Mouse (Mus musculus) intestine, embryonic 14.5 days (tissue): Measurements from ENCODE around the gene Casp8. TPM values are rescaled to one million over a fixed set of nuclear protein-coding genes. Genes with fewer than 3 reads are reported as not detected.
"Not testable (repeated sequence)": the region's sequence is repeated elsewhere in the genome, so short reads cannot be mapped to it uniquely, and the experiment has no call there.

Source experiments
- ATAC-seq: fragments of 200-750 bp; cut with Nextera tagmentation; replicated peaks from 2 replicates; pipeline ENCODE4 v1.8.0; 2017; ENCODE audit warnings: low read depth, moderate number of reproducible peaks, moderate TSS enrichment, moderate library complexity; ENCODE audit not compliant: low FRiP score, low TSS enrichment
- DNase-seq: peaks from one replicate; pipeline ENCODE4 v3.0.0-alpha.2; 2018; ENCODE audit warnings: low spot score
- H3K27ac ChIP-seq: fragments of 300-500 bp; sonication (generic); 2 replicates; pipeline ENCODE4 v1.5.1; 2014; ENCODE audit warnings: low read depth, mild to moderate bottlenecking, control low read depth
- H3K27me3 ChIP-seq: fragments of 300-500 bp; sonication (generic); replicated peaks from 2 replicates; pipeline ENCODE4 v1.6.1; 2014; ENCODE audit warnings: low read length, control low read depth; ENCODE audit not compliant: control insufficient read depth, insufficient read depth
- H3K36me3 ChIP-seq: fragments of 300-500 bp; sonication (generic); 2 replicates; pipeline ENCODE4 v1.6.1; 2014; ENCODE audit warnings: low read length, control low read depth; ENCODE audit not compliant: control insufficient read depth, insufficient read depth
- H3K4me1 ChIP-seq: fragments of 300-500 bp; sonication (generic); replicated peaks from 2 replicates; pipeline ENCODE4 v1.6.1; 2014; ENCODE audit warnings: low read length, control low read depth, mixed read lengths; ENCODE audit not compliant: control insufficient read depth, insufficient read depth
- H3K4me2 ChIP-seq: fragments of 300-500 bp; sonication (generic); 2 replicates; pipeline ENCODE4 v1.6.1; 2014; ENCODE audit warnings: low read length
- H3K4me3 ChIP-seq: fragments of 300-500 bp; sonication (generic); 2 replicates; pipeline ENCODE4 v1.5.1; 2014; ENCODE audit warnings: low read depth, low read length, control low read depth, mixed read lengths
- H3K9ac ChIP-seq: fragments of 300-500 bp; sonication (generic); 2 replicates; pipeline ENCODE4 v1.6.1; 2014; ENCODE audit warnings: mild to moderate bottlenecking, low read length
- H3K9me3 ChIP-seq: fragments of 300-500 bp; sonication (generic); 2 replicates; pipeline ENCODE4 v1.6.1; 2016; ENCODE audit warnings: low read length, control low read depth; ENCODE audit not compliant: control insufficient read depth
- WGBS: fragments of 180-500 bp; shearing (Covaris S2); extraction: QIAGEN DNeasy Blood & Tissue Kit; methylation state at CpG from one replicate; pipeline ENCODE4 v1.1.7; 2014; 5-methylcytosine and 5-hydroxymethylcytosine counted together
- polyA plus RNA-seq: library from polyadenylated mRNA; unstranded; fragments of >200 nt; fragmentation: Nextera tagmentation; extraction: Ambion mirVana; gene quantifications from 2 replicates; pipeline ENCODE4 v1.2.1, GENCODE M21; 2014

Casp8 gene
- polyA plus RNA-seq, 1 experiment from 2014 or later = 42.8 TPM

GRCm38 (mm10) chr1:58859738-58860365 is 64.7 kb downstream of the Casp8 start:
- not testable (repeated sequence) for H3K4me1 ChIP-seq, H3K27ac ChIP-seq, H3K4me3 ChIP-seq, H3K9me3 ChIP-seq, H3K27me3 ChIP-seq, H3K4me2 ChIP-seq, H3K9ac ChIP-seq, H3K36me3 ChIP-seq
- DNase-seq = peak; percentile 55
- peak; percentile 76 for ATAC-seq
- 65% methylated on average over 13 of the region's 13 CpGs for WGBS

- not testable (repeated sequence) for ATAC-seq
Observed at GRCm38 (mm10) chr1:58860586-58860985, 65.4 kb downstream of the Casp8 start.

DNA sequence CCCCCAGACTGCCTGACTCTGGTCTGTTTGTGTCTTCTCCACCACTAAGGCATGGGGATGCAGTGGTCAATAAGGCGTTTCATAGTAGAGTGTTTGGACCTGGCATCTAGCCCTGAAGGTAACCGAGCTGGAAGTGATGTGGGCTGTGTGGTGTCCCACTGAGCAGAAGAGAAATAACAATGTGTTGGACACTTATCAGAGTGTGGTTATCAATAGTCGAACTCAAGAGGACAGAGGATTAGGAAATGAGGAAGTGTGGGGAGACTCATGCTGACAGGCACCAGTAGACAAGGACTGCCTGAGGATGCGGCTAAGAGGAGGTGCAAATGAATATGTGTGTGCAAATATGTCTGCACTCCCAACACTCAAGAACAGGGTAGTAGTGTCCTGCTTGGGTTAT is 81.3 kb downstream of the Casp8 start:
- not testable (repeated sequence) for H3K9ac ChIP-seq, H3K9me3 ChIP-seq, H3K36me3 ChIP-seq, H3K4me2 ChIP-seq, ATAC-seq, DNase-seq, H3K4me1 ChIP-seq, H3K27ac ChIP-seq, H3K4me3 ChIP-seq, H3K27me3 ChIP-seq
- WGBS = 85% methylated on average over 4 of the region's 4 CpGs

More at GRCm38 (mm10) chr1:58860586-58860985, 65.4 kb downstream of the Casp8 start:
- DNase-seq, H3K9me3 ChIP-seq, H3K27me3 ChIP-seq, H3K36me3 ChIP-seq, H3K4me3 ChIP-seq, H3K4me2 ChIP-seq, H3K9ac ChIP-seq, H3K27ac ChIP-seq, H3K4me1 ChIP-seq: not testable (repeated sequence)
- 72% methylated on average over 3 of the region's 3 CpGs for WGBS

- H3K27me3 ChIP-seq, DNase-seq: not testable (repeated sequence)
Observed at GRCm38 (mm10) chr1:58879291-58879690, 84.1 kb downstream of the Casp8 start.

DNA sequence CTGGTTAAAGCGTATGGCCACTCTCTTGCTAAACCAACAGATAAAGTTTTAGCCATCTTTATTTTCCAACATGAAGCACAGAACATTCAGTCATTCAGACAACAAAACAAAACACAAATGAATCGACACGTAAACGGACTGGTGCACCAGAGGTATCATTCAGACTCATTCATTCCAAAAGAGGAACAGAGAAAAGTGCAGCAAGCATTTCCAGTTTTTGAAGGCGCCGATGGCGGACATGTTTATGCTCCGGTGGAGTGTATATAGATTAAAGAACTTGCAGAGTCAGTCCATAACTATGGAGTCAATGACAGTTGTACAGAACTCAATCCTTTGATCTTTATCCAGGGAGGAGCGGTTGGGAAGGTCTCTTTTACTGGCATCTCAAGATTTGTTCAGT is 88.1 kb downstream of the Casp8 start:
- not testable (repeated sequence) for ATAC-seq, H3K4me3 ChIP-seq
- 88% methylated on average over 9 of the region's 9 CpGs for WGBS

More at GRCm38 (mm10) chr1:58879291-58879690, 84.1 kb downstream of the Casp8 start:
- not testable (repeated sequence) for H3K36me3 ChIP-seq, H3K4me1 ChIP-seq, H3K9me3 ChIP-seq, H3K9ac ChIP-seq, ATAC-seq, H3K27ac ChIP-seq, H3K4me3 ChIP-seq, H3K4me2 ChIP-seq
- WGBS = 88% methylated on average over 2 of the region's 2 CpGs

GRCm38 (mm10) chr1:58885646-58886045 is 90.5 kb downstream of the Casp8 start:
- WGBS = 93% methylated on average over 4 of the region's 4 CpGs
- no peak overlapping the region for H3K9ac ChIP-seq

More for the DNA sequence above, 88.1 kb downstream of the Casp8 start:
- not testable (repeated sequence) for H3K27me3 ChIP-seq, H3K4me2 ChIP-seq, H3K9me3 ChIP-seq, H3K4me1 ChIP-seq, DNase-seq, H3K27ac ChIP-seq, H3K9ac ChIP-seq, H3K36me3 ChIP-seq

GRCm38 (mm10) chr1:58889826-58890546 is 94.8 kb downstream of the Casp8 start:
- no peak for DNase-seq
- H3K4me1 ChIP-seq = no peaks in the 10 kb centered on the region
- H3K9me3 ChIP-seq = no peaks in the 10 kb centered on the region
- no peaks in the 10 kb centered on the region for H3K36me3 ChIP-seq
- no peak overlapping the region for H3K4me3 ChIP-seq
- H3K27ac ChIP-seq = no peak overlapping the region
- no peak overlapping the region for H3K9ac ChIP-seq
- no peak overlapping the region for H3K4me2 ChIP-seq
- H3K27me3 ChIP-seq = no peaks in the 10 kb centered on the region
- ATAC-seq = no peak
- 59% methylated on average over 5 of the region's 5 CpGs for WGBS

More at GRCm38 (mm10) chr1:58885646-58886045, 90.5 kb downstream of the Casp8 start:
- Histone ChIP-seq H3K4me2 (no peak overlapping the region), H3K4me3 (no peak overlapping the region), H3K27me3 (no peaks in the 10 kb centered on the region), H3K36me3 (no peaks in the 10 kb centered on the region), H3K27ac (no peak overlapping the region), H3K9me3 (no peaks in the 10 kb centered on the region), H3K4me1 (no peaks in the 10 kb centered on the region)
- no peak for DNase-seq
- ATAC-seq = no peak

DNA sequence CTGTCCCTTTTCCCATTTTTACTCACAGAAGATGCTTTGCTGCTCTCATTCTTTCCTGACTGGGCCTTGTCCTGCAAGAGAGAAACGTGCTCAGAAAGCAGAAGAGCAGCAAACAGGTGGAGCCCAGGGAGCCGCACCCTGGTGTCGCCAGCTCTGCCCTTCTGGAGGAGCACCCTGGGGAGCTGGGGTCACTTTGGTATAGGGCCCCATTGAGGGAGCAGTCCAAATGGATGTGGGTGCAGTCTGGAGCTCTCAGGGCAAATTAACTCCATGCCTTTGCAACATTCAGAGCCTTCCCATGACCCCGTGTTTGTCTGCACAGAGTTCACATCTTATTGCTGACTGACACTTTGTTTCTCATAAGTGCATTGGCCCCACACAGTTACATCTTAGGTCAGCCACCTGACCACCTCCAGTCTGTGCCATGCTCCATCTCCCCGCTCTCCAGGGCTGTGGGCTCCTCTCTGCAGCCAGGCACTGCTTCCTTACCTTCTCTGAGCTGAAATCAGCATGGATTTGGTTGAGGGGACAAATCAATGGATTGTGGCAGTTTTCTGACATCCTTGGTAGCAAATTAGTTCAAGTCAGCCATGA is 95.6 kb downstream of the Casp8 start:
- H3K36me3 ChIP-seq, H3K27ac ChIP-seq, H3K4me2 ChIP-seq, DNase-seq, H3K9me3 ChIP-seq, H3K4me1 ChIP-seq, H3K27me3 ChIP-seq, ATAC-seq, H3K9ac ChIP-seq, H3K4me3 ChIP-seq: not testable (repeated sequence)
- WGBS = 67% methylated on average over 4 of the region's 5 CpGs
